Mouse (Mus musculus) kidney, embryonic 14.5 days (tissue): ENCODE data around the gene Kif5c. TPM values are rescaled to one million over a fixed set of nuclear protein-coding genes. Genes with fewer than 3 reads are reported as not detected.

Source experiments
- ATAC-seq: fragments of 200-750 bp; cut with Nextera tagmentation; 2 replicates; pipeline ENCODE4 v1.8.0; 2017; ENCODE audit warnings: moderate number of reproducible peaks, mild to moderate bottlenecking, moderate TSS enrichment, moderate library complexity; ENCODE audit not compliant: low FRiP score, low TSS enrichment
- H3K27ac ChIP-seq: fragments of 300-500 bp; sonication (generic); 2 replicates; pipeline ENCODE4 v1.5.1; 2014; ENCODE audit warnings: low read depth, mild to moderate bottlenecking, low read length, moderate library complexity, mixed read lengths
- H3K27me3 ChIP-seq: fragments of 300-500 bp; sonication (generic); 2 replicates; pipeline ENCODE4 v1.6.1; 2014; ENCODE audit warnings: mild to moderate bottlenecking, low read length; ENCODE audit not compliant: control insufficient read depth, insufficient read depth
- H3K36me3 ChIP-seq: fragments of 300-500 bp; sonication (generic); 2 replicates; pipeline ENCODE4 v1.6.1; 2014; ENCODE audit warnings: low read length, mixed read lengths; ENCODE audit not compliant: control insufficient read depth, insufficient read depth
- H3K4me1 ChIP-seq: fragments of 300-500 bp; sonication (generic); 2 replicates; pipeline ENCODE4 v1.6.1; 2014; ENCODE audit warnings: low read length, mixed read lengths; ENCODE audit not compliant: control insufficient read depth, insufficient read depth
- H3K4me2 ChIP-seq: fragments of 300-500 bp; sonication (generic); replicated peaks from 2 replicates; pipeline ENCODE4 v1.6.1; 2014; ENCODE audit warnings: low read depth, mild to moderate bottlenecking, low read length
- H3K4me3 ChIP-seq: fragments of 300-500 bp; sonication (generic); 2 replicates; pipeline ENCODE4 v1.5.1; 2014; ENCODE audit warnings: mild to moderate bottlenecking, low read length
- H3K9ac ChIP-seq: fragments of 300-500 bp; sonication (generic); 2 replicates; pipeline ENCODE4 v1.6.1; 2014; ENCODE audit warnings: low read depth, mild to moderate bottlenecking, low read length, moderate library complexity
- H3K9me3 ChIP-seq: fragments of 300-500 bp; sonication (generic); 2 replicates; pipeline ENCODE4 v1.6.1; 2016; ENCODE audit warnings: low read length; ENCODE audit not compliant: control insufficient read depth
- WGBS: fragments of 180-500 bp; shearing (Covaris S2); extraction: QIAGEN DNeasy Blood & Tissue Kit; methylation state at CpG from one replicate; pipeline ENCODE4 v1.1.7; 2014; 5-methylcytosine and 5-hydroxymethylcytosine counted together
- polyA plus RNA-seq: library from polyadenylated mRNA; unstranded; fragments of >200 nt; fragmentation: Nextera tagmentation; extraction: Ambion mirVana; gene quantifications from 2 replicates; pipeline ENCODE4 v1.2.1, GENCODE M21; 2014

The Kif5c gene
- polyA plus RNA-seq, 1 experiment from 2014 or later, result 6.6 TPM

DNA sequence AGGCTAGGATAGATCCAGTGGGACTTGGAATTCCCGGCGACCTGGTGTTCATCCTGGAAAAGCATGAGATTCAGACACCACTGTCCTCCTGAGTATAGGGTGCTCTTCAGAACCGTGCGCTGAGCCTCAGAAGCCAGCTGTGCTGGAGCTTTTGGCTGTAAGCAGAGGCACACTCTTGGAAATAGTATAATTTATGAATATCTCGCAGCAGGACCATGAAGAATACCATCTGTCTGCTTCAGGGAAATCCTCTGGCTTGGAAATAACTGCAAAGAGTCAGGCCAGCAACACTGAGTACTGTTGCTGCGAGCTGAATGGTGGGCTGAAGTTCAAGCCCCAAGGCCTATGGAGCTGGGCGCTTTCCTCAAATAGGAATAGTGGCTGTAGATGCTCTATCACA, 138.5 kb downstream of the Kif5c start:
- Histone ChIP-seq H3K4me3 (no peak overlapping the region), H3K9me3 (no peaks in the 10 kb centered on the region), H3K4me2 (no peak overlapping the region), H3K27ac (no peak overlapping the region), H3K9ac (no peak overlapping the region), H3K4me1 (no peaks in the 10 kb centered on the region), H3K27me3 (no peaks in the 10 kb centered on the region), H3K36me3 (0 out of 2 replicates have a peak, but pooled peaks cover 2% of the 10 kb centered on the region)
- WGBS, result 79% methylated on average over 7 of the region's 7 CpGs
- ATAC-seq, result no peak

DNA sequence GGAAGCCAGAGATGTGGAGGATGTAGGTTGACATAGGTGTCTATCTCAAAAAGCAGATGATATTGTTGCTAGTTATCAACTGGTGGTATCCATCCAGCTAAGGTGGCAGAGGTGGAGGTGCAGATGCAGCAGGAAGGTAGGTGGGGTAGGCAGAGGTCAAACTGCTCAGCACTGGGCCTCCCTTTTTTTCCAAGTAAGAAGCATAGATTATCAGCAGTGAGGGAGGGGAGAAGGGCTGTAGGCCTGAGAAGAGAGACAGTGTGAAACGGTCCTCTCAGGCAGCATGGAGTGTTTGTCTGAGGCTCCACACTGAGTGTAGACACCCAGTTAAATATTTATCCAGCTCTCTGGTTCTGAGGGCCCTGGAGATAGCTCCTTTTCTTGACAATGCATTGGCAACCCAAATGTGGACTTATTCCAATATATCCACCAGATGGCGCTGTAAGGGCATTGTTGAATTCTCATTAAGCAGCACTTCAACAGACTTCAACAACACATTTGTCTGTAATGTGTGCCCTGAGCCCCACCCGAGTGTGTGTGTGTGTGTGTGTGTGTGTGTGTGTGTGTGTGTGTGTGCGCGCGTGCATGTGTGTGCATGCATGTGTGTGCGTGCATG, 145.3 kb downstream of the Kif5c start:
- peaks cover 3% of the 10 kb centered on the region; the same call in 1 of the 2 replicates for H3K4me1 ChIP-seq
- peak; percentile 66 for ATAC-seq
- H3K4me2 ChIP-seq, result no peak overlapping the region
- WGBS, result 50% methylated on average over 7 of the region's 7 CpGs
- no peak overlapping the region for H3K27ac ChIP-seq
- no peaks in the 10 kb centered on the region for H3K9me3 ChIP-seq
- H3K9ac ChIP-seq, result no peak overlapping the region
- no peaks in the 10 kb centered on the region for H3K27me3 ChIP-seq
- H3K36me3 ChIP-seq, result no peaks in the 10 kb centered on the region
- no peak overlapping the region for H3K4me3 ChIP-seq

DNA sequence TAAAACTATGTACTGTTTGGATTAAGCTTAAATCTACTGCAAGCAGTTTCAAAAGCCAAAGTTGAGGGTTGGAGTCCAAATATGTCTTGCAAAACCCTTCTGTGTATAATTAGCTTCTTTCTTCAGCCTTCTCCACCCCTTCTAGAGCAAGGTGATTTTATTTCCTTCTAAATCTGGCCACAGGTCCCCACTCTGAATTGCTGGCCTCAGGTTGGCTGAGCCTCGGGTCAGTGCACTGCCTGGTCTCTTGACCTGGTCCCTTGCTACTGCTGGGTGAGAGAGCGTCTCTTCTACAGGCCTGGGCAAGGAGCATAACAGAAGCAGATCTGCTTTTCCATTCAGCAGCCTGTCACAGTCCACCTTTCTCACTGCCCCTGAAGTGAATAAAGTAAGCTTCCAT, 149.8 kb downstream of the Kif5c start:
- WGBS, result 58% methylated on average over 2 of the region's 2 CpGs
- Histone ChIP-seq H3K4me1 (peaks cover 17% of the 10 kb centered on the region; the same call in 1 of the 2 replicates), H3K4me3 (no peak overlapping the region), H3K27me3 (no peaks in the 10 kb centered on the region), H3K9ac (no peak overlapping the region), H3K4me2 (no peak overlapping the region), H3K36me3 (no peaks in the 10 kb centered on the region), H3K9me3 (no peaks in the 10 kb centered on the region), H3K27ac (peak overlapping the region; percentile 51)
- ATAC-seq, result no peak

DNA sequence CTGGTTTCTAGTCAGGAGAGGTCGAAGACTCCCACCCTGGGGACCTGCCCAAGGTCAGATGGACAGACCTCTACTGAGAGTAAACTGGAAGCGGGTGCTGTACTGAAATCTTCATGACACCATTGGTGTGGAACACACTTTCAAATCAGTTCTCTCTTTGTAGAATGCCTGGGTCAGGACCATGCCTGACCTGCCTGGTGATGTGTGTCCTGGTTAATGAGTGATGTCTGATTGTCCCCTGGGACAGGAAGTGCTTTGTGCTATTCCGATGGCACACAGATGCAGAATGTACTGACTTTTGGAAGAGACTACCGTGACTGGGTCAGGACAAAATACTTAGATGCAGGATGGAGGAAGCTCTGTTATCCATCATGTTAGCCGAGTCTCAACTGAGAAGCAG, 151.3 kb downstream of the Kif5c start:
- ATAC-seq, result peak; percentile 69

DNA sequence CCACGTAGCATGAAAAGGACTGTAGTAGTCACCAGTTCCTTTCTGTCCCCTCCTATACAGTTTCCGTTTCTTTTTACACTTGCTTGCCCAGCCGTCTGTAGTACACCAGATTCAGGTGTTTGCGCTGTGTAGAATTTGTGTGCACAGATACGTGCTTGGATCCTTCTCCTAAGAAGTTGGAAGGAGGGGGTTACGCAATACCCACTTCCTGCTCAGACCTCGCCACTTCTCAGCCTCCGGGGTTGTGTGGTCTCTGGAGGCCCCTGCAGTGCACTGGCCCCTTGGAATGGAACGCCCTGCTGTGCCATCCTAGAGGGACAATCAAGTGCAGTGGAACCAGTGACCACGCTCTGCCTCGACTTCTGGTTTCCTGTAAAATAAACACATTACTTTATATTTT, 152.1 kb downstream of the Kif5c start:
- no peak overlapping the region for H3K9ac ChIP-seq
- H3K27ac ChIP-seq, result peak overlapping the region; percentile 6; the same call in 1 of the 2 replicates
- 70% methylated on average over 11 of the region's 11 CpGs for WGBS
- peaks cover 17% of the 10 kb centered on the region; the same call in 1 of the 2 replicates for H3K4me1 ChIP-seq
- H3K4me3 ChIP-seq, result no peak overlapping the region
- no peaks in the 10 kb centered on the region for H3K36me3 ChIP-seq
- H3K27me3 ChIP-seq, result no peaks in the 10 kb centered on the region
- no peaks in the 10 kb centered on the region for H3K9me3 ChIP-seq
- H3K4me2 ChIP-seq, result no peak overlapping the region
- ATAC-seq, result no peak; the same call in 1 of the 2 replicates

More for the DNA sequence above, 151.3 kb downstream of the Kif5c start:
- H3K9me3 ChIP-seq, result no peaks in the 10 kb centered on the region
- no peaks in the 10 kb centered on the region for H3K36me3 ChIP-seq
- peak overlapping the region; percentile 51; the same call in 1 of the 2 replicates for H3K27ac ChIP-seq
- H3K9ac ChIP-seq, result no peak overlapping the region
- H3K4me3 ChIP-seq, result no peak overlapping the region
- 47% methylated on average over 5 of the region's 5 CpGs for WGBS
- peaks cover 17% of the 10 kb centered on the region; the same call in 1 of the 2 replicates for H3K4me1 ChIP-seq
- H3K4me2 ChIP-seq, result no peak overlapping the region
- no peaks in the 10 kb centered on the region for H3K27me3 ChIP-seq

DNA sequence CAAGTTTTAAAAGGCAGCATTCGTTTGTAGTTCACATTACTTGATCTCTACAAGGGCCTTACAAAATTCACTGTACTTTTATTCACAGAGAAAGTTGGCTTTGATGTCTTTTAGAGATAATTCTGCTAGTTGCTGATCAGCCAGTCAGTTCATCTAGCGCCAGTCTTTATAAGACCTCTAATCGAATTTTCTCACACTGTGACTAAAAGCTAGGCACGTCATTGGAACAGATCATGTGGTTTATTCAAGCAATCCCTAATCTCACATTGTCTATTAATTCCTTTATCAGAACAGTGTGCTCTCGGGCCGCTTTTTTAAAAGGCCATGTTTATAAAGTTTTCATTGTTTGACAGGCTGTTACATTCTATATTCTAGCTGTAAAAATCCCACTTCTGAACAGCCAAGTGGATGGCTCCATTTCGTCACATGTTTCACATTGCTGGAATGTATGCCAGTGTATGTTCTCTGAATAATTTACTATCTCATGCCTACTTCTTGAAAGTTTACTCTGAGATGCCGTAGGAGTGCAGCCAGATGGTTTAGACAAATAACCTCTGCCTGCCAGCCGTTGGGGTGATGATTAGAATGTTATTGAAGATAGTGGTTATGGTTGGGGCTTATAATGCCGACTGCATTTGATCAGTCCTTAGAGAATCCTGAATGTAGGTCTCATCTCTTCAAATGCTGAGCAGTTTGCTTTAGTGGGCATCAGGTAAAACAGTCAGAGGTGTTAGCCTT, 154.3 kb downstream of the Kif5c start:
- H3K27me3 ChIP-seq, result no peaks in the 10 kb centered on the region
- H3K4me1 ChIP-seq, result peaks cover 17% of the 10 kb centered on the region; the same call in 1 of the 2 replicates
- no peak overlapping the region for H3K4me2 ChIP-seq
- H3K27ac ChIP-seq, result no peak overlapping the region
- H3K36me3 ChIP-seq, result no peaks in the 10 kb centered on the region
- no peaks in the 10 kb centered on the region for H3K9me3 ChIP-seq
- no peak overlapping the region for H3K4me3 ChIP-seq
- H3K9ac ChIP-seq, result no peak overlapping the region
- ATAC-seq, result no peak
- 78% methylated on average over 10 of the region's 10 CpGs for WGBS

DNA sequence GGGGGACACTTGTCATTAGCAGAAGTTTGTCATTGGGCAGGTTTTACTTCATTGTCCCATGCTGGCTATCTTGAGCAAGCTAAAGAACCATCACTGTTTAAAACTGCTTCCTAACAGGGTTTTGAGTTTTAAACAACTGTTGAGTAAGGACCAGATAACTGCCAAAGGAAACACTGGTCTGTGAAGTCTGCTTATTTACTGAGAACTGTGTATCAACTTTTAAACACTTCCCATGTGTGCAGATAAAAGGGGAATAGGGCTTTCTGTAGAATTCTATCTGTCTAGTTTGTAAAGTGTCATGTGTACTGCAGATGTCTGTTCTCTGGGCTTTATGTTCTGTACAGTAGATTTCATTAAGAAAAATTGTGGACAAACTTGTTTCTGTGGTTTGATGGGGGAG, 155.1 kb downstream of the Kif5c start:
- no peaks in the 10 kb centered on the region for H3K27me3 ChIP-seq
- H3K4me2 ChIP-seq, result no peak overlapping the region
- no peak overlapping the region for H3K4me3 ChIP-seq
- H3K36me3 ChIP-seq, result no peaks in the 10 kb centered on the region
- H3K4me1 ChIP-seq, result peaks cover 16% of the 10 kb centered on the region; the same call in 1 of the 2 replicates
- no peaks in the 10 kb centered on the region for H3K9me3 ChIP-seq
- ATAC-seq, result no peak
- no peak overlapping the region for H3K9ac ChIP-seq
- H3K27ac ChIP-seq, result no peak overlapping the region

DNA sequence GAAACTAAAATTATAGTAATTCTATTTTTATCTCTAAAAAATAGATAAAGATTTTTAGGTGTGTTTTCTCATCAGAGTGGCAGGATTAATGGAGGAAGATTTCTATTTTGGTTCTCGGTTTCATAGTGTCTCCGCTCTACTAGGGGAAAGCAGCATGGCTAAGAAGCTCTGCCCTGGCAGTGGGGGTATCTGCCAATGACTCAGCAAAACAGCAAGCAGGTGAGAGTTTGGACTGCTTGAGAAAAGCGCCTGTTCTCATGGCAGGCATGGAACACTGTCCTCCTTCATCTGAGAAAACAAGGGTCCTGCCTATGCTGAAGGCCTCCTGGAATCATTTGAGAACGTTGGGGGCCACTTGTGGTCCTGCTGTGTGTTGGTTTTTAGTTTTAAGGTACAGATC, 156.1 kb downstream of the Kif5c start:
- no peak overlapping the region for H3K27ac ChIP-seq
- H3K9me3 ChIP-seq, result no peaks in the 10 kb centered on the region
- no peak overlapping the region for H3K9ac ChIP-seq
- no peak overlapping the region for H3K4me2 ChIP-seq
- H3K36me3 ChIP-seq, result no peaks in the 10 kb centered on the region
- no peak for ATAC-seq
- H3K4me3 ChIP-seq, result no peak overlapping the region
- peaks cover 10% of the 10 kb centered on the region; the same call in 1 of the 2 replicates for H3K4me1 ChIP-seq
- H3K27me3 ChIP-seq, result no peaks in the 10 kb centered on the region
- WGBS, result 86% methylated on average over 4 of the region's 4 CpGs

DNA sequence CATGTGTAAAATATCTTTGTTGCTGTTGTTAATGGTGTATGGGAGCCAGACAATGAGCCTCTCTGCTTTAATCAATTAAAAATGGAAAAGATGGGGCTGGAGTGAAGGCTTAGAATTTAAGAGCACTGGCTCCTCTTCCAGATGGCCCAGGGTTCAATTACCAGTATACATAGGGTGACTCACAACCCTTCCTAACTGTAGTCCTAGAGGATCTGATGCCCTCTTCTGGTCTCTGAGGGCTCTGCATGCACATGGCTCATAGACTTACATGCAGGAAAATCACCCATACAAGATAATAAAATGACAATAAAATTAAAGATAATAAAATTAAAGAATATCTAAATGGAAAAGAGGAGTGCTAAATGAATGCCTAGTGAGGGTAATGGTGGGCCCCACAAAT, 156.6 kb downstream of the Kif5c start:
- Histone ChIP-seq H3K9me3 (no peaks in the 10 kb centered on the region), H3K36me3 (no peaks in the 10 kb centered on the region), H3K27ac (no peak overlapping the region), H3K9ac (no peak overlapping the region), H3K4me3 (no peak overlapping the region), H3K27me3 (no peaks in the 10 kb centered on the region), H3K4me1 (peaks cover 9% of the 10 kb centered on the region; the same call in 1 of the 2 replicates), H3K4me2 (no peak overlapping the region)
- ATAC-seq, result no peak
